Comparison of ENCODE assay signal across 12 mouse cellular contexts in genomic region chr7:130796786-130797185, GRCm38 (mm10). TPM values are rescaled to one million over a fixed set of nuclear protein-coding genes. Genes with fewer than 3 reads are reported as not detected.
DNase-seq lines count a peak whose midpoint lies in the region; ATAC-seq and TF ChIP-seq lines count a peak whose summit lies in the region.
"Had no signal": no experiment of that assay in that cellular context is flagged by ENCODE, and none has a peak within 500 bp of the region (broad histone marks: within the 10 kb centered on the region; RNA-seq: fewer than 3 reads in every experiment).

No protein-coding gene starts in this region.

- H3K9ac ChIP-seq in lung, embryonic 14.5 days = no peak overlapping the region

- ATAC-seq in lung, embryonic 14.5 days (ENCODE audit: insufficient read depth) = no peak
- peak; percentile 49 for ATAC-seq in common myeloid progenitor, adult 5-6 weeks (replicated peaks; ENCODE audit: low read depth, poor library complexity, severe bottlenecking)

- intact Hi-C loops in heart, postnatal 25 days (cut with DNase I) = no loop called here

- H3K9me3 ChIP-seq in lung, embryonic 14.5 days (ENCODE audit: low read depth, low read length) = no peaks in the 10 kb centered on the region

- no peaks in the 10 kb centered on the region for H3K27me3 ChIP-seq in lung, embryonic 14.5 days (ENCODE audit: insufficient read depth, low read length)
- H3K27me3 ChIP-seq in splenic B cell, adult 2 months (ENCODE audit: control insufficient read depth, insufficient read depth, low read length, poor library complexity, severe bottlenecking) = no peaks in the 10 kb centered on the region

- no peak for DNase-seq in lung, embryonic 14.5 days
- no peak for DNase-seq in lung, adult 18-20 months
- peak; percentile 89 for DNase-seq in ES-CJ7 (ENCODE audit: low read depth, low spot score)
- peak; percentile 43 for DNase-seq in splenic B cell, adult 2 months (ENCODE audit: low read depth, low spot score)
- no peak for DNase-seq in adrenal gland, adult 8-10 months
- no peak for DNase-seq in right cerebral cortex, adult 2 months (ENCODE audit: low spot score in 2 of 2)
- no peak for DNase-seq in heart, postnatal 25 days (ENCODE audit: low spot score)
- DNase-seq: kidney, adult 9 months had no signal

- TF ChIP-seq CTCF in lung, embryonic 14.5 days (IDR thresholded peaks at IDR 0.05; ENCODE audit: low read depth) = peak; percentile 58

- H3K4me3 ChIP-seq in lung, embryonic 14.5 days (ENCODE audit: low read depth, low read length) = no peak overlapping the region

- H3K36me3 ChIP-seq in lung, embryonic 14.5 days (ENCODE audit: insufficient read depth) = no peaks in the 10 kb centered on the region
- H3K36me3 ChIP-seq in splenic B cell, adult 2 months (ENCODE audit: control insufficient read depth, insufficient read depth, low read length, poor library complexity, severe bottlenecking) = no peaks in the 10 kb centered on the region

- no peak overlapping the region for H3K4me2 ChIP-seq in lung, embryonic 14.5 days

- H3K4me1 ChIP-seq in lung, embryonic 14.5 days (ENCODE audit: insufficient read depth) = no peaks in the 10 kb centered on the region

- WGBS in lung, embryonic 14.5 days = 58% methylated on average over 8 of the region's 8 CpGs

- H3K27ac ChIP-seq in lung, embryonic 14.5 days (ENCODE audit: low read depth) = no peak overlapping the region

RNA-seq across cellular contexts. Expression of gene Btbd16, which starts 22.9 kb away (rescaled TPM):
- not detected in 2 replicates for polyA plus RNA-seq in lung, embryonic 14.5 days (2014; fragmentation: Nextera tagmentation; extraction: Ambion mirVana)
- 0.32 and 0.68 TPM in 2 replicates for total RNA-seq in common myeloid progenitor, adult 5-6 weeks (2017)
- total RNA-seq in adrenal gland, adult 8-10 months (2022) = under 1 TPM in 2 of 4 experiments, not detected in 2; 0.30 to 0.55 TPM
- total RNA-seq in heart, postnatal 25 days (2021) = not detected
- polyA plus RNA-seq: embryonic facial prominence, embryonic 14.5 days; heart, embryonic 14.5 days; lung, embryonic 16.5 days had no signal

Comparison
In these comparisons a context has a peak if more than half of its experiments do, and no peak if none do; other contexts are left out.
1. DNase-seq: peak in ES-CJ7 (single experiment) and splenic B cell, adult 2 months (single experiment); none in lung, embryonic 14.5 days (single experiment), lung, adult 18-20 months (0 of 2), adrenal gland, adult 8-10 months (single experiment), right cerebral cortex, adult 2 months (0 of 2) and heart, postnatal 25 days (single experiment).